Mouse (Mus musculus): ENCODE data around the gene Zbbx. TPM values are rescaled to one million over a fixed set of nuclear protein-coding genes. Genes with fewer than 3 reads are reported as not detected.

The Zbbx gene
- polyA plus RNA-seq (2015; fragmentation: Nextera tagmentation; extraction: Ambion mirVana) = 0.74 and 0.93 TPM in 2 replicates

GRCm38 (mm10) chr3:75164838-75165496, at the start of gene Zbbx:
Gene Zbbx (minus strand): TSS chr3:75165034.
- no peak within 1 kb of the TSS for H3K27ac ChIP-seq (replicated peaks)
- H3K27me3 ChIP-seq = no peaks in the 10 kb centered on the region
- peak; percentile 99 for ATAC-seq (ENCODE audit: low FRiP score, low read depth)
- no peaks in the 10 kb centered on the region for H3K36me3 ChIP-seq
- 0 out of 2 replicates have a peak, but pooled peaks cover 4% of the 10 kb centered on the region for H3K4me1 ChIP-seq (replicated peaks)
- H3K4me3 ChIP-seq = peak within 1 kb of the TSS; percentile 48
- H3K4me2 ChIP-seq = peak within 1 kb of the TSS; percentile 88
- 15% methylated on average over 20 of the region's 20 CpGs for WGBS
- no peak within 1 kb of the TSS for H3K9ac ChIP-seq
- H3K9me3 ChIP-seq = no peaks in the 10 kb centered on the region

- H3K36me3 ChIP-seq = no peaks in the 10 kb centered on the region
- no peaks in the 10 kb centered on the region for H3K27me3 ChIP-seq
- H3K4me3 ChIP-seq = no peak overlapping the region
- no peaks in the 10 kb centered on the region for H3K9me3 ChIP-seq
- no peak overlapping the region for H3K27ac ChIP-seq (replicated peaks)
- H3K9ac ChIP-seq = no peak overlapping the region
- no peak for ATAC-seq (ENCODE audit: low FRiP score, low read depth)
- H3K4me1 ChIP-seq (replicated peaks) = no peaks in the 10 kb centered on the region
- WGBS = 44% methylated on average over 12 of the region's 12 CpGs
- H3K4me2 ChIP-seq = no peak overlapping the region
Observed at GRCm38 (mm10) chr3:75202808-75203503, 38.1 kb upstream of the Zbbx start.

- WGBS = 100% methylated on average over 1 of the region's 1 CpGs
- no peaks in the 10 kb centered on the region for H3K27me3 ChIP-seq
- H3K9me3 ChIP-seq = no peaks in the 10 kb centered on the region
- H3K4me2 ChIP-seq = no peak overlapping the region
- no peaks in the 10 kb centered on the region for H3K4me1 ChIP-seq (replicated peaks)
- H3K9ac ChIP-seq = no peak overlapping the region
- no peak for ATAC-seq (ENCODE audit: low FRiP score, low read depth)
- H3K36me3 ChIP-seq = no peaks in the 10 kb centered on the region
- H3K27ac ChIP-seq (replicated peaks) = no peak overlapping the region
- no peak overlapping the region for H3K4me3 ChIP-seq
Observed at GRCm38 (mm10) chr3:75182606-75183005, 17.8 kb upstream of the Zbbx start.

GRCm38 (mm10) chr3:75141876-75142275, 23.0 kb downstream of the Zbbx start:
- no peak overlapping the region for H3K9ac ChIP-seq
- ATAC-seq (ENCODE audit: low FRiP score, low read depth) = no peak
- H3K4me1 ChIP-seq (replicated peaks) = no peaks in the 10 kb centered on the region
- 34% methylated on average over 3 of the region's 3 CpGs for WGBS
- H3K4me3 ChIP-seq = no peak overlapping the region
- no peaks in the 10 kb centered on the region for H3K27me3 ChIP-seq
- H3K4me2 ChIP-seq = no peak overlapping the region
- no peak overlapping the region for H3K27ac ChIP-seq (replicated peaks)
- H3K36me3 ChIP-seq = no peaks in the 10 kb centered on the region
- no peaks in the 10 kb centered on the region for H3K9me3 ChIP-seq

- Histone ChIP-seq H3K9ac (no peak overlapping the region), H3K9me3 (no peaks in the 10 kb centered on the region), H3K4me3 (no peak overlapping the region), H3K27me3 (no peaks in the 10 kb centered on the region), H3K36me3 (no peaks in the 10 kb centered on the region), H3K4me2 (no peak overlapping the region), H3K4me1 (replicated peaks) (no peaks in the 10 kb centered on the region), H3K27ac (replicated peaks) (no peak overlapping the region)
- no peak for ATAC-seq (ENCODE audit: low FRiP score, low read depth)
Observed at GRCm38 (mm10) chr3:75104867-75105266, 60.0 kb downstream of the Zbbx start.

- no peak overlapping the region for H3K9ac ChIP-seq
- 82% methylated on average over 1 of the region's 1 CpGs for WGBS
- no peak overlapping the region for H3K4me2 ChIP-seq
- no peaks in the 10 kb centered on the region for H3K9me3 ChIP-seq
- no peak overlapping the region for H3K27ac ChIP-seq (replicated peaks)
- H3K36me3 ChIP-seq = no peaks in the 10 kb centered on the region
- no peaks in the 10 kb centered on the region for H3K27me3 ChIP-seq
- H3K4me1 ChIP-seq (replicated peaks) = no peaks in the 10 kb centered on the region
- no peak for ATAC-seq (ENCODE audit: low FRiP score, low read depth)
- H3K4me3 ChIP-seq = no peak overlapping the region
Observed at GRCm38 (mm10) chr3:75085762-75086161, 79.1 kb downstream of the Zbbx start.

GRCm38 (mm10) chr3:75078906-75079305, 85.9 kb downstream of the Zbbx start:
- H3K9ac ChIP-seq = no peak overlapping the region
- no peak for ATAC-seq (ENCODE audit: low FRiP score, low read depth)
- no peaks in the 10 kb centered on the region for H3K36me3 ChIP-seq
- 57% methylated on average over 1 of the region's 1 CpGs for WGBS
- H3K9me3 ChIP-seq = no peaks in the 10 kb centered on the region
- no peaks in the 10 kb centered on the region for H3K4me1 ChIP-seq (replicated peaks)
- no peaks in the 10 kb centered on the region for H3K27me3 ChIP-seq
- no peak overlapping the region for H3K4me2 ChIP-seq
- H3K27ac ChIP-seq (replicated peaks) = no peak overlapping the region
- no peak overlapping the region for H3K4me3 ChIP-seq

- H3K36me3 ChIP-seq = no peaks in the 10 kb centered on the region
- H3K4me3 ChIP-seq = no peak overlapping the region
- H3K27me3 ChIP-seq = no peaks in the 10 kb centered on the region
- H3K4me1 ChIP-seq (replicated peaks) = no peaks in the 10 kb centered on the region
- ATAC-seq (ENCODE audit: low FRiP score, low read depth) = no peak
- no peak overlapping the region for H3K9ac ChIP-seq
- no peaks in the 10 kb centered on the region for H3K9me3 ChIP-seq
- H3K27ac ChIP-seq (replicated peaks) = no peak overlapping the region
- no peak overlapping the region for H3K4me2 ChIP-seq
- 86% methylated on average over 1 of the region's 1 CpGs for WGBS
Observed at GRCm38 (mm10) chr3:75009701-75010100, 155.1 kb downstream of the Zbbx start.

Other genes starting within 250 kb of the Zbbx start
- not detected in 2 replicates for gene Serpini2, start 105.0 kb upstream of the Zbbx start, polyA plus RNA-seq (2015; fragmentation: Nextera tagmentation; extraction: Ambion mirVana)